Mouse (Mus musculus): ENCODE data around the gene Itga2. TPM values are rescaled to one million over a fixed set of nuclear protein-coding genes. Genes with fewer than 3 reads are reported as not detected.

Gene Itga2
- total and polyA plus RNA-seq, 3 experiments = not detected

- dilution Hi-C loops (cut with MboI; ENCODE audit: extremely low pct_ligation_motif_present, extremely low pct_unique_long_range_greater_than_20kb, low sequenced_read_pairs) (no loop called here), in situ Hi-C loops (cut with MboI; ENCODE audit: low pct_ligation_motif_present, low pct_unique_long_range_greater_than_20kb, low sequenced_read_pairs) (no loop called here)
These were observed 88.6 kb downstream of the Itga2 start for GRCm38 (mm10) chr13:114843318-114843717.

GRCm38 (mm10) chr13:114840545-114840944 is 91.4 kb downstream of the Itga2 start:
- dilution Hi-C loops (cut with MboI; ENCODE audit: extremely low pct_ligation_motif_present, extremely low pct_unique_long_range_greater_than_20kb, low sequenced_read_pairs) (no loop called here), in situ Hi-C loops (cut with MboI; ENCODE audit: low pct_ligation_motif_present, low pct_unique_long_range_greater_than_20kb, low sequenced_read_pairs) (no loop called here)

More at GRCm38 (mm10) chr13:114843318-114843717, 88.6 kb downstream of the Itga2 start:
- H3K79me2 ChIP-seq (replicated peaks; ENCODE audit: control insufficient read depth, extremely low read depth, insufficient read depth, poor library complexity, severe bottlenecking) = no peaks in the 10 kb centered on the region
- TF ChIP-seq MAX (IDR thresholded peaks at IDR 0.05; ENCODE audit: low read length) = no peak
- no peak for TF ChIP-seq ELF1 (IDR thresholded peaks at IDR 0.05; ENCODE audit: low read depth, low read length)
- TF ChIP-seq USF1 (IDR thresholded peaks at IDR 0.05; ENCODE audit: low read depth, low read length) = no peak
- TF ChIP-seq EP300 (IDR thresholded peaks at IDR 0.05; ENCODE audit: low read length) = no peak
- no peak for TF ChIP-seq ZC3H11A (IDR thresholded peaks at IDR 0.05; ENCODE audit: low read depth, low read length)
- TF ChIP-seq NRF1 (IDR thresholded peaks at IDR 0.05; ENCODE audit: low read depth, low read length) = no peak
- TF ChIP-seq MXI1 (IDR thresholded peaks at IDR 0.05; ENCODE audit: low read depth, low read length) = no peak
- no peak for TF ChIP-seq JUN (IDR thresholded peaks at IDR 0.05; ENCODE audit: insufficient read depth, low read depth, low read length)
- no peaks in the 10 kb centered on the region for H3K9me3 ChIP-seq (replicated peaks; ENCODE audit: low read length)
- H3K4me3 ChIP-seq (replicated peaks in 1 of 3; ENCODE audit: low read depth in 2 of 3, low read length in 2 of 3, poor library complexity in 1 of 3) = no peak overlapping the region
- no peak for DNase-seq (ENCODE audit: extremely low read depth)
- no peaks in the 10 kb centered on the region for H3K27me3 ChIP-seq (replicated peaks)
- peaks cover 2 to 9% of the 10 kb centered on the region in 2 experiments; a peak in 3 of 4 replicates for H3K4me1 ChIP-seq (ENCODE audit: control insufficient read depth in 1 of 2, insufficient read depth in 2 of 2)
- no peak overlapping the region for H3K4me2 ChIP-seq (ENCODE audit: insufficient read depth, low read depth, poor library complexity, severe bottlenecking)
- no peaks in the 10 kb centered on the region for H3K36me3 ChIP-seq (replicated peaks in 1 of 2; ENCODE audit: control insufficient read depth in 1 of 2, insufficient read depth in 1 of 2, low read length in 1 of 2)
- H3K9ac ChIP-seq (ENCODE audit: insufficient read depth, low read depth) = 0 out of 2 replicates have a peak overlapping the region, but pooled peaks have one; percentile 28
- H3K27ac ChIP-seq (ENCODE audit: insufficient read depth, low read depth) = no peak overlapping the region

GRCm38 (mm10) chr13:114839098-114839497 is 92.8 kb downstream of the Itga2 start:
- in situ Hi-C loops (cut with MboI; ENCODE audit: low pct_ligation_motif_present, low pct_unique_long_range_greater_than_20kb, low sequenced_read_pairs) (no loop called here), dilution Hi-C loops (cut with MboI; ENCODE audit: extremely low pct_ligation_motif_present, extremely low pct_unique_long_range_greater_than_20kb, low sequenced_read_pairs) (no loop called here)
- H3K9me3 ChIP-seq (replicated peaks; ENCODE audit: low read length) = no peaks in the 10 kb centered on the region
- H3K27me3 ChIP-seq (replicated peaks) = no peaks in the 10 kb centered on the region
- H3K36me3 ChIP-seq (replicated peaks in 1 of 2; ENCODE audit: control insufficient read depth in 1 of 2, insufficient read depth in 1 of 2, low read length in 1 of 2) = no peaks in the 10 kb centered on the region
- no peak overlapping the region for H3K27ac ChIP-seq (ENCODE audit: insufficient read depth, low read depth)
- no peak for DNase-seq (ENCODE audit: extremely low read depth)
- no peak overlapping the region for H3K4me2 ChIP-seq (ENCODE audit: insufficient read depth, low read depth, poor library complexity, severe bottlenecking)
- H3K4me3 ChIP-seq (replicated peaks in 1 of 3; ENCODE audit: low read depth in 2 of 3, low read length in 2 of 3, poor library complexity in 1 of 3) = no peak overlapping the region
- H3K9ac ChIP-seq (ENCODE audit: insufficient read depth, low read depth) = no peak overlapping the region
- no peaks in the 10 kb centered on the region for H3K79me2 ChIP-seq (replicated peaks; ENCODE audit: control insufficient read depth, extremely low read depth, insufficient read depth, poor library complexity, severe bottlenecking)
- TF ChIP-seq ZKSCAN1 (IDR thresholded peaks at IDR 0.05; ENCODE audit: borderline replicate concordance, low read depth, low read length) (no peak), POLR2AphosphoS2 (IDR thresholded peaks at IDR 0.05; ENCODE audit: low read depth, low read length) (no peak), MAX (IDR thresholded peaks at IDR 0.05; ENCODE audit: low read length) (no peak), USF1 (IDR thresholded peaks at IDR 0.05; ENCODE audit: low read depth, low read length) (no peak), CTCF (conservative IDR thresholded peaks at IDR 0.05 in 1 of 2, IDR thresholded peaks at IDR 0.05 in 1 of 2; ENCODE audit: low read depth in 2 of 2, low read length in 2 of 2) (no peak)
- peaks cover 6 to 22% of the 10 kb centered on the region in 2 experiments for H3K4me1 ChIP-seq (ENCODE audit: control insufficient read depth in 1 of 2, insufficient read depth in 2 of 2)

More at GRCm38 (mm10) chr13:114840545-114840944, 91.4 kb downstream of the Itga2 start:
- Histone ChIP-seq H3K4me1 (ENCODE audit: control insufficient read depth in 1 of 2, insufficient read depth in 2 of 2) (peaks cover 2 to 12% of the 10 kb centered on the region in 2 experiments; a peak in 3 of 4 replicates), H3K27me3 (replicated peaks) (no peaks in the 10 kb centered on the region), H3K9ac (ENCODE audit: insufficient read depth, low read depth) (no peak overlapping the region), H3K79me2 (replicated peaks; ENCODE audit: control insufficient read depth, extremely low read depth, insufficient read depth, poor library complexity, severe bottlenecking) (no peaks in the 10 kb centered on the region), H3K4me3 (replicated peaks in 1 of 3; ENCODE audit: low read depth in 2 of 3, low read length in 2 of 3, poor library complexity in 1 of 3) (no peak overlapping the region), H3K27ac (ENCODE audit: insufficient read depth, low read depth) (no peak overlapping the region), H3K36me3 (replicated peaks in 1 of 2; ENCODE audit: control insufficient read depth in 1 of 2, insufficient read depth in 1 of 2, low read length in 1 of 2) (no peaks in the 10 kb centered on the region), H3K9me3 (replicated peaks; ENCODE audit: low read length) (no peaks in the 10 kb centered on the region), H3K4me2 (ENCODE audit: insufficient read depth, low read depth, poor library complexity, severe bottlenecking) (no peak overlapping the region)
- no peak for DNase-seq (ENCODE audit: extremely low read depth)
- no peak for TF ChIP-seq USF1 (IDR thresholded peaks at IDR 0.05; ENCODE audit: low read depth, low read length)
- TF ChIP-seq JUND (conservative IDR thresholded peaks at IDR 0.05; ENCODE audit: low read depth, low read length) = no peak
- TF ChIP-seq ZNF384 (IDR thresholded peaks at IDR 0.05; ENCODE audit: low read depth, low read length) = no peak
- no peak for TF ChIP-seq USF2 (conservative IDR thresholded peaks at IDR 0.05; ENCODE audit: low read depth, low read length)
- TF ChIP-seq TBP (conservative IDR thresholded peaks at IDR 0.05; ENCODE audit: low read depth, low read length) = no peak
